Mouse (Mus musculus) spleen, postnatal 10 days (tissue): ENCODE data around the gene Aox1.
A peak's percentile ranks its signal among the peaks of the same experiment; 100 is the strongest.
"Not testable (repeated sequence)": the region's sequence is repeated elsewhere in the genome, so short reads cannot be mapped to it uniquely, and the experiment has no call there.

ENCODE experiments used
- DNase-seq, 2 experiments: peaks; one replicate each; pipeline ENCODE4 v3.0.0; 2021 to 2022; ENCODE audit warnings: low spot score in 2 of 2

Gene Aox1

DNA sequence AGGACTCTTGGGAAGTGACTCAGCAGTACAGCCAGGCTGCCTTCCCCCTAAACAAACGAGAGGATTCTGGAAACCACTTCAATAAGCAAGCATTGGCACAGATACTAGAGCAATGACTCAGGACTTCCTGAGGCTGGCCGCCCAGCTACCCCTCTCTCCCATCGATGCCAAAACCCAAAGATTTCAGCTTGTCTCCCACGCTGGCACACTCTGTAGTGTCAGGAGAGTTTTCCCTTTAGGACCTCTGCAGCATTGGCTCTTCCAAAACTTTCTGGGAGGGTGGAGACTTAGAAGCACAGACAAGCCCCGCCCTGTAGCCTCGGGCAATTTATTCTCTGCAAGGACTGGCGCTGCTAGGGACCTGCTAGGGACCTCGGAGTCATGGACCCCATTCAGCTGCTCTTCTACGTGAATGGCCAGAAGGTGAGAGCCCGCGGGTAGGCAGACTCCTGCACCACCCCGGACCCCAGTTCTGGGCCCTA lies at the start of gene Aox1:
TSS of gene Aox1 (plus strand) at position 296 of the 482 bp plus-strand sequence.
- no peak for DNase-seq

GRCm38 (mm10) chr1:57989052-57989600 lies 40.6 kb upstream of the Aox1 start:
- DNase-seq: no peak

GRCm38 (mm10) chr1:57991277-57991676 lies 38.5 kb upstream of the Aox1 start:
- DNase-seq: no peak

GRCm38 (mm10) chr1:57995432-57996132 lies 34.1 kb upstream of the Aox1 start, which contains the start of gene Sgo2a:
Gene Sgo2a (plus strand): TSS chr1:57995971.
- DNase-seq: peak; percentile 80 to 97

DNA sequence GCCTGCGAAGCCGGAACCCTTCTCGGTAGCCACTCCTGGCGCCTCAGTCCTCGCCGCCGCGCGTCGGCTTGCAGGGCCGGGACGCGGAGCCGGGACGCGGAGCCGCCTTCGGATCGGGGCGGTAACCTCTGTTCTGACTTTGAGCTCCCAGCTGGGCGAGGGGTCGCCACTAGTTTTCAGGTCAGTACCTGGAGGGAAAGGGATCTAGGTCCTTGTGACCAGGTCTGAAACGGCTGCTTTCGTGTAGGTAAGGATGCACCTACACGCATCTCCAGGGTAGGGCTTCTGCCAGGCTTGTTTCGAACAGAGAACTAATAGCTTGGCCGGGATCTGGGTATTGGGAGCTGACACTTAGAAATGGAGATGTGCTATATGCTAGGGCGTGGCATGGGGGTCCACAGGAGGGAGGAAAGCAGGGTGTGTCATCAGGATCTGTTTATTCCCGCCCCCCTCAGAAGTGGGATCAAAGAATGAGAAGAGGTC lies 33.6 kb upstream of the Aox1 start:
- no peak for DNase-seq

DNA sequence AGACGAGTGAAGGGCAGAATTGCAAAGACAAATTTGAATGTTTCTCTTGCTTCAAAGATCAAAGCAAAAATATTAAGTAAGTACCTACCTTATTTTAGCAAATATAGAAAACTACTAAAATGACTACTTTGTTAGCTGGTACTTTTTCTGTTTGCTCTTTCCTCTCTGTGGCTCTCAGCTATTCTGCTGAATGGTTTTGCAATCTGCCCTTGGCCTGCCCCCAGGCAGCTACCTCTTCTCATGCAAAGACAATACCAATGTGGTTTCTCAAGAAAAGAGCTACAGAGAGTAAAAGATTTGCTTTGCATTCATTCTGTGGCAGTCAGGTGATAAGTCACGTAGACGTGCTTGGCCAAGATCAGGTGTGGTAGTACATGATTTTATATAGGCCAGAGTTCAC lies 31.6 kb upstream of the Aox1 start:
- no peak for DNase-seq

DNA sequence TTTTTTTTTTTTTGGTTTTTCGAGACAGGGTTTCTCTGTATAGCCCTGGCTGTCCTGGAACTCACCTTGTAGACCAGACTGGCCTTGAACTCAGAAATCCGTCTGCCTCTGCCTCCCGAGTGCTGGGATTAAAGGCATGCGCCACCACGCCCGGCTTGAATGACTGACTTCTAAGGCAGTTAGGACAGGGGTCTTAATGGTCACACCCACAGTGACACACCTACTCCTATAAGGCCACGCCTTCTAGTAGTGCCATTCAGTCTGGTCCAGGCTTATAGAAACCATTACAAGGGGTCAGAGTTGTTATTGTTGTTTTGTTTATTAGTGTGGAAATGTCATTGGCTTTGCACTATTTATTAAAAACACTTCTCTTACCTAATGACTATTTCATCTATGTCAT lies 23.3 kb upstream of the Aox1 start:
- DNase-seq: not testable (repeated sequence)

DNA sequence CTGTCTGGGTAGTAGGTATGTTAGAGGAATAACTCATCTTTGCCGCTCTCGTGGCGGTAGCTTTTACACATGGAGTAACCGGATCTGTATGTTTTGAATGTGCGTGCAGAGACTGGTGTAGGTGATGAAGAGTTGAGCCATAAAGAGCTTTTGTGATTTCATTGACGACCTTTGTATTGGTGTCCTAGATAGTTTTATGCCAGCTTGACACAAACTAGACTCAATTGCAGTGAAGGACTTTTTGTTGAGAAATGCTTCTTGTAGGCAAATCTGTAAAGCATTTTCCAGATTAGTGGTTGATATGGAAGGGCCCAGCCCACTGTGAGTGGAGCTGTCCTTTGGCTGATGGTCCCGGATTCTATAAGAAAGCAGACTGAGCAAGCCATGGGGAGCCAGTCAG lies 10.9 kb upstream of the Aox1 start, which contains the start of gene Kctd18:
TSS of gene Kctd18 (minus strand) at position 101 of the 400 bp plus-strand sequence.
- DNase-seq: no peak

DNA sequence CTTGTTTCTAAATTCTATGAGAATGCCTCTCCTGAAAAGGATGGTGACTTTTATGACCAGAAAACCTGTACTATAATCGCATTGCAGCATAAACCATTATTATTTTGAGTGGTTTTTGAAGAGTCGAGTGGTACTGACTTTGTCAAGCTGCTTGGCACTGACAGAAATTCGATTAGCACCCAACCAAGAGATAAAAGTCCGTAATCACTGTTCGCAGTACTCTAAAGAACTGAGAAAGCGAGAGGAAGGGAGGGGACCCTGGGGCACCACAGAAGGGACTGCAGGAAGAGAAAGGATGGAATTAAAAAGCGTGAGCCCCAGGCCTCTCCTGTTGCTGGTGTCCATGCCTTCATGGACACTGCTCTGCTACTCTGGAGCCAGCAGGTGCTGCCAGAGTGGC lies 2.0 kb upstream of the Aox1 start:
- DNase-seq: no peak

GRCm38 (mm10) chr1:58030156-58030871 lies 583 bp downstream of the Aox1 start:
- DNase-seq: no peak

DNA sequence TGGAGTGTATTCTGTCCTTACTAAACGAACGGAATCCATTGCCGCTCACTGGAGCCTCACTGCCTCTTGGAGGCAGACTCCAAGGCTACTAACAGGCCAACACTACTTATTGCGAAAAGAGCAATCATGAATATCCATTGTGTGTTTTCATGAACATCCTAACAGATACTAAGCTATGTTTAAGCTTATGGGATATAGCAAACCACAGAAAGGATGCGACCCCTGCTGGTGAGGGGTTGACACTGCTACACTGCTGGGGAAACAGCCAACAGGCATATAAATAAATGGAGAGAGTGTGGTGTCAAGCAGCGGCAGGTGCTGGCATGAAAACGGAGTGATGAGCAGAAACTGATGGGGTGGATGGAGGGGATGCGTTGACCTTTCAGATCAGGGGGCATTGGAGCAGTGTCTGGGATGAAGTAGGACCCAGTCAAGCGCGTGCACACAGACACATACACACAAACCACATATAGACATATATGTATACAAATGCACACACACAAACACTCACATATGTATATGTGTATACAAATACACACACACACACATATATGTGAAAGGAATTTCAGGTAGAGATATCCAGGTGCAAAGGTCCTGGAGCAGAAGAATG lies 1.5 kb downstream of the Aox1 start:
- DNase-seq: peak; percentile 28 to 67

GRCm38 (mm10) chr1:58037306-58037705 lies 7.6 kb downstream of the Aox1 start:
- not testable (repeated sequence) for DNase-seq

GRCm38 (mm10) chr1:58045076-58045475 lies 15.3 kb downstream of the Aox1 start:
- no peak for DNase-seq

GRCm38 (mm10) chr1:58045546-58045945 lies 15.8 kb downstream of the Aox1 start:
- no peak for DNase-seq

GRCm38 (mm10) chr1:58046721-58047290 lies 17.1 kb downstream of the Aox1 start:
- no peak for DNase-seq

GRCm38 (mm10) chr1:58049126-58049525 lies 19.4 kb downstream of the Aox1 start:
- no peak for DNase-seq

GRCm38 (mm10) chr1:58055598-58055997 lies 25.9 kb downstream of the Aox1 start:
- no peak for DNase-seq

GRCm38 (mm10) chr1:58056074-58056807 lies 26.5 kb downstream of the Aox1 start:
- no peak for DNase-seq

DNA sequence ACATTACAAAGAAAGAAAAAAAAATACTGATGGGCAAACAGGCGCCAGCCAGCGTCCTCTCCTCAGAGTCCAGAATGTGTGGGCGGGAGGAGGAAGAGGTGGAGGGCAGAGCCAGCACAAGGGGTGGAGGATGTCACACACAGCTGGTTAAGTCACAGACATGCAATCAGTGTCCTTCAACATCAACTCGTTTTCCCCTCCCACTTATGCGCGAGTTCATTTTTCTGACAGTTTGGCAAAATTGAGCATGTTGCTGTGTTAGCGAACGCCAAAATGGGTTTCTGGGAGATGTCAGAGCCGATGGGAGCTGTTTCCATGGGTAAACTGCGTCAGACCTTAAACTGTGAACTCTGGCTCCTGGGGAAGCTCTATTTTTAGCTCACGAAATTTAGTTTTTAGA lies 27.2 kb downstream of the Aox1 start:
- DNase-seq: no peak

GRCm38 (mm10) chr1:58058846-58059245 lies 29.1 kb downstream of the Aox1 start:
- DNase-seq: no peak

- DNase-seq: no peak
Observed at GRCm38 (mm10) chr1:58062131-58062530, 32.4 kb downstream of the Aox1 start.
